Mouse (Mus musculus) cerebellum, postnatal 10 days (tissue): ENCODE measurements around the gene Cytip.

Experiments
- DNase-seq, 2 experiments: peaks; one replicate each; pipeline ENCODE4 v3.0.0; 2021; ENCODE audit warnings: mixed read lengths in 2 of 2

Gene Cytip

DNA sequence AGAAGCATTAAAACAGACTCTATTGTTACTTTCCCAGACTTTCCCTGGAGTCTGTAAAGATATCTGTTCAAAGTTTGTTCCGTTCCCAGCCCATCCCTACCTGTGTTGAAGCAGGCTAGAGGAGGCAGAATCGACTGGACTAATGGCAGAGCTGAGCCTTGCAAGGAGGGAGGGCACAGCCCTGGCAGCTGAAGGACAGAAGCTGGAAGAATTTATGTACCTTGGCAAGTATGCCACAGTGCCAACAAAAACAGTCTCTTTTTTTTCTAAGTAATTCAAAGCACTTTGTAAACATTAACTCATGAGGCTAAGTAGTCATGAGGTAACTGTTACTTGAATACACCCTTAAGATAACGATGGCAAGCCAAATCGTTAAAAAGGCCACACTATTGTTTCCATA lies at the start of gene Cytip:
Gene Cytip (minus strand): TSS at position 187 of the 400 bp plus-strand sequence.
- no peak for DNase-seq

DNA sequence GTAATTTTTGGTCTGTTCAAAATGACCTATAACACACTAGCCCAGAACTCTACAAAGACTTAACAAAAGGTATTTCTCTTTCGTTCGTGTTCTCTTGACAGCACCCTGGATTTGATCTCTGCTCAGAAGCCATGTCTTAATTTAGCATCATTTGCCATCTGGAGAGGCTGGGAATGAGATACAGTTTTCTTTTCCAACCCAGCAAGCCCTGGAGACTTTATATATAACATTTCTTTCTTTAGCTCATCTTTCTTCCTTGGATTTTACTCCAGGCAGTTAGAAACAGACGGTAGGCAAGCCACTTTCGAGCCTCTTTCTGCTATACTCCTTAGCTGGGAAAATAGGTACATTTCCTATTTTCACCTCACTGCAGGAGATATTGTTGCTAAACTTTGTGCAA lies 45.3 kb upstream of the Cytip start:
- peak; percentile 11 to 17 for DNase-seq

DNA sequence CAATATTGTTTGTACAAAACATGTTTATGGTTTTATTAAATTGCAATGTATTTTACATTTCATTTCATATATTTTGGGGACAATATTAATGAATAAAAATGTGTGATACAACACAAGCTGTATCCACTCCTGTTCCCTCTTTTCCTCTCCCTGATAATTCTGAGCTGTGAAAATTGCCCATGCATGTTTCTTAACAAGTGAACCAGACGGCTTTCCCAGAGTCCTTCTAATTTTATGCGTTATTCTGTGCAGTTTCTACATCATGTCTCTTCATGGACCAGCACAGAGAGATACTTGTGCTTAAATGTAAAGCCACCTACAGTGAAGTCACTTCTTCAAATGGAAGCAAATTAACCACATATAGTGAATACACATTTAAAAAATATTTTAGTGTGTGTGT lies 42.2 kb upstream of the Cytip start:
- DNase-seq, result no peak

DNA sequence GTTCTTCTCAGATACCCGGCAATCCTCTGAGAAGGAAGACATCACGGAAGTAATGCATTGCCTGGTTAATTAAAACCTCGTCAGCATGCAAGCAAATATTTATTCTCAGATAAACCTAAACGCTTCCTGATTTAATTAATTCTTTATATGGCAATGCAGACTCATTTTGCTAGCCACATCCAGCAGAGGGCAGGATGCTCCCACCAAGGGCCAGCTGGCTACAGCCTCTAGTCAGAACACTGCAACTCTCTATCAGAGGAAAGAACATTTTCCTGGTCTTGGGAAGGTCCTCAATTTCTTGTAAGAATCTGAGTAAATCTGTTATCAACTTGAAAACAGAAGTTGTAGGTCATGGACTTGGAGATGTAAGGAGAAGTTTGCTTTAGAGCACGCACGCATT lies 4.1 kb upstream of the Cytip start:
- peak; percentile 88 for DNase-seq

DNA sequence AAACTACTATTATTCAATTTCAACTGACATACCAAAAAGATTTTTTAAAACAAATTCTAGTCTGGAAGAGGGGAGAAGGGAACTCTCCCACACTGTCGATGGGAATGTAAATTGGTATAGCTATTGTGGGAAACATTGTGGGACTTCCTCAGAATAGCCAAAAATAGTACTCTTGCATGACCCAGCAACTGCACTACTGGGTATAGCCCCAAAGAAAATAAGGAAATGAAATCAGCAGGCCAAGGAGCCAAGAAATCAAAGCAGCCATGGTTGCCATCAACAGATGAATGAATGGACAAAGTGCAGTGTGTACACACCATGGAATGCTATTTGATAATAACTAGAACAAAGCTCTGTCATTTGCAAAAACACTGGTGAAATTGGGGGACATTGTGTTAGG lies 1.5 kb upstream of the Cytip start:
- no peak for DNase-seq

DNA sequence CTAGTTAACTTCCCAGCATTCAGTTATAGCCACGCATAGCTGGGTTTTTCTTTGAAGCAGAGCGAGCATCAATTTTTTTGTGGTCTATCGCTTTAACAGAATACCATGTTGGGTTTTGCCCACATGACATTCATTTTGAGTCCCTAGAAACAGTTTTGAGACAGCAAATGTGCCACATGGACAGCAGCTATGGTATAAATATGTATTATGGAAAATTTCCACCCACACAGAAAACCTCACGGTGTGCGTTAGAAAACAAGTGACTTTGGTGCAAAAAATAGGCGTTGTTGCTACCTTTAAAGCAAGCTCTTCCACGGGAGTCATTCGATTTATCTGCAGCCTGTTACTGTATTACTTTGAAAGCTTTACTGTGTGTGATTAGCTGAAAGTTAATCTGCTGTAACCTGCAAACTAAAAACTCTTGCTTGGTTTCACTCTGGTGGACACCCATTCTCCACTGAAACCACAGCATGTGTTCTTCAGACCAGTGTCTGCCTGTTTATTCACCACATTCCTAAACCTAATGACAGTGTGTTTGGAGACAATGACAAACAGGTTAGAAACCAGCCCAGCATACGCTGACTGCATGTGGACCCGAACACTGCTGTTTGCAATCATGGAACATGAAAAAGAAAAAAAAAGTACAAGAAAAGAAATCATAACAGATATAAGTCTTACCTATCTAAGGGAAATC lies 763 bp downstream of the Cytip start:
- DNase-seq, result no peak

DNA sequence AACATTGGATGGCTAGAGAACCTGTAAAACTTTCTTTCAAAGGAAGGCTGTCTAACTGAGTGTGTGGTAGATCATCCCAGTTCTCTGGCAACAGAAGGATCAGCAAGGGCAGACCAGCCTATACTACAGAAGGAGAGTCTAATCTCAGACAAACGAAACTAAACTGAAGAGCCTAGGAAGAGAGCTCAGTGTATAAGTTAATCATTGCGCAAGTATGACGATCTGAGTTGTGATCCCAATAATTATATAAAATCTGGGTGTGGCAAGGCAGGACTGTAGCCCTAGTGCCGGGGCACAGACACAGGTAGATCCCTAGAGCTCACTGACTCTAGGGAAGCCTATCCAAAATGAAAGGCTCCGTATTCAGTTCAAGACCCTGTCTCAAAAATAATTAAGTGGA lies 3.2 kb downstream of the Cytip start:
- no peak for DNase-seq

DNA sequence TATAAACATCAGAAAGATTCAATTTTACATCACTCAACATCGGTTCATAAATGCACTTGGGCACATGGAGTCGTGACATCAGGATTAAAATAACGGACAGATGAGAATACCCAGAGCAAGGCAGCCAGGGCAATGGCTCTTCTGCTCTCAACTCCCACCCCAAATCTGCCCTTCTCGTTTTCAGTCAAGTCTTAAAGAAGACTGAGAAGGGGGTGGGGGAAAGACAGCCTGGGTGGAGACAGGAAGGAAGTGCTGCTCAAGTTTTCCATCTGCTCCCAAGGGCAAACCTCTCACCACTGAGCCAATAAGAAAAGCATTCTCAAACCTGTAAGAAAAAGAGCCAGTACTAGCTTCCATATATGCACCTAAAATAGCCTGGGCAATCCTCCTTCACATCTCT lies 5.8 kb downstream of the Cytip start:
- DNase-seq, result no peak

DNA sequence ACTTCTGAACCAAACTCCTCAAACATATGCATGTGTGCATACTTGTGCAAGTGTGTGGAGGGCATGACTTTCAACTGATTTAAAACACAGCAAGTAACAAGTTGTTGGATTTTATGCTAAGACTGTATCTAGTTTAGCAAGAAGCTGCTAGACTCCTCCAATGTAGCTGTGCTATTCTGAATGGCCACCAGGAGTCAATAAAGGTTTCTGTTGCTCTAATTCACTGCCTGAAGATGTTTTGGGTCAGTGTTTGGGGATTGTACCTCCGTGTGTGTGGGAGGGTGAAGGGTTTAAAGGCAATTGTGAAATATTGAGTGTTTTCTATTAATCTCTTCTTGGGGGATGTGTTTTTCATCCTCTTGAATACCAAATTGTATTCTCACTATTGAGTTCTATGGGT lies 6.4 kb downstream of the Cytip start:
- DNase-seq, result no peak

DNA sequence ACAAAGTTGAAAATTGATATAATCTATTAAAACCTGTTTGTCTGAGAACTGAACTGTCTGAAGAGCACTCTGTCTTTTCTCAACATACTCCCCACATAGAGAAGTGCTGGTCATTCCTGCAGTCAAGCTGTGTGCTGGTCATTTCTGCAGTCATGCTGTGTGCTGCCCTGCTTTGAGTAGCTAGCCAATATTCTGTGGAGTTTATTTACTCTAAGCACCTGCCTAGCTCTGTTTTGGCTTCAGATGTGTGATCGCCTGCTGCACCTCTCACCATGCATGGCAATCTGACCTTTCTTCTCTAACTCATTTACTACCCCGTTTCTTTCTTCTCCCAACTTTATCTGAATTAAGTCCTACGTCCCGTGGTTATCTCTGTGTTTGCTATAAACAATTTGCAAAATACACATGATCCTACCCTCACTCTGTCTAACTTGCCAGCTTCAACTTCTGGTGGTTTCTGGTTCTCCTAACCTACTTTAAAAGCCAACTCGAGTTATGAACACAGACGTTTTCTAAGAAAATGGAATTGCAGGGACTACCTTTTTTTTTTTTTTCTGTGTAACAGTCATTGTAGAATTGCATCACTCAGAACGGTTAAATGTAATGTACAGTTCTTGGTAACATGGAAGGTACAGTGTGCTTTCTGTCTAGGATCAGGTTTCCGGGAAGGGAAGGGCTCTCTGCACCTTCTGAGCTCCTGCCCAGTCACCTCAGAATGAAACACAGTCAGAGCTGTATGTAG lies 7.9 kb downstream of the Cytip start:
- peak in 1 of 2 experiments; percentile 9 for DNase-seq

DNA sequence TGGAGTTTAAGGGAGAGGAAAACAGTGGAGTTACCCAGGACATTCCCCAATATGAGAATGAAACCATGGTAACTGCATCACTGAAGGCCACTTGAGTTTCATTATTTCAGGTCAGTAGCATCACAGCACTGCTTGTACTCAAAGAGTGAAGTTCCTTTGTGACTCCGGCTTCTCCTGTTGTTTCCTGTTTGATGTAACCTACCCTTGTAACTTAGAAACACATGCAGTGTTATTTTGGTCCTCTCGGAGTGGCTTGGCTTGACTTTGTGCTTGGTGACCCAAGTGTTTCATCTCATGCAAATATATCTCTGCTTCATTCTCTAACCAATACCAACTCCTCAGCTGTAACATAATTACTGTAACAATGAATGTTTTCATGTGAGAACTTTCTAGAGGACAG lies 11.1 kb downstream of the Cytip start:
- DNase-seq, result no peak

DNA sequence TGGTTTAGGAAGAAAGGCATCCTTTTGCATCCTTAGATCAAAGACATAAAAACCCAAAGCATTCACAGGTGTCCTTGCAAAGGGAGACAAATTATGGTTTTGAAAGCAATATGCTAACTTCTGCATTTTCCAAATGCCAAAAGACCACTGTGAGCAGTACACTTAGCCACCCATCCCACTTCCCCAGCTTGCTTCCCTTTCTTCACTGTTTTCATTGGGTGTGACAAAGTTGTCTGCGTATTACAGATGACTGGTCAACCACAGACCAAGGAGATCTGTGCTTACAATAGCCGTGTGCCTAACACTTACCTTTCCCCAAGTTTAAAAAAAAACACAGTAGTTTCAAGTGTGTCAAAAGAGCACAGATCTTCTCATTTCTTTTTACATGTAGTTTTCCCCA lies 11.7 kb downstream of the Cytip start:
- no peak for DNase-seq

DNA sequence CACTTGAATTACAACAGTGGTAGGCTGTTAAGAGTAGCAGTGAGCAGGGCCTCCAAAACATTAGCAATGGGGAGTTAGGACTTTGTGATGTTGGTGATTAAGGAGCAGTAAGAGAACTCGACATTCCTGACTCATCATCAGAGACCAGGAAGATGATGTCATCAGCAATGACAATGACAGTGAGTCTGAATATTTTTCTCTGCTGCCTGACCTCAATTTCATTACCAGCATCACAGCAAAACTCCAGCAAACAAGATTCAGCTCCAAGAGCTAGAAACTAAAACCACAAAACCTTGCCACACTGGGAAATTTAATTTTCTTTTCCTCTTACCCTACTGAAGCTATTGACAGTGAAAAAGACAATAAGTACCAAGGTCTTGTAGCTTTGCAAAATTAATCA lies 14.6 kb downstream of the Cytip start:
- no peak for DNase-seq

DNA sequence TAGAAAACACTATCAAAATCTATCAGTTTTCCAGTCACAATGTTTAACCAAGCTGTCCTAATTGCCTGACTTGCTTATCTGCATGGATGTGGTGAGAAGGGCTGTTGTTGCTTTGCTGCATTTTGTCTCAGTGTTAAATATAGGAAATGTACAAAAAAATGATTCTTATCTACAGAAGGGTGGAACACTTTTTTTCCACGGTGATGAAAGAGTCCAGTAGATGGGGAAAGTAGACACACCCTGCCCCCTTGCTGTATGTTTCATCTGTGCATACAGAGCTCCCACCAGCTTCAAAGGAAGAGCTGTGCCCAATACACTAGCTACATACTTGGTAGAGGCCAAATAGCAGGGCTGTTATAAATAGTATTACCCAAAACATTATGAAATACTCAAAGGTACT lies 16.3 kb downstream of the Cytip start:
- DNase-seq, result no peak

DNA sequence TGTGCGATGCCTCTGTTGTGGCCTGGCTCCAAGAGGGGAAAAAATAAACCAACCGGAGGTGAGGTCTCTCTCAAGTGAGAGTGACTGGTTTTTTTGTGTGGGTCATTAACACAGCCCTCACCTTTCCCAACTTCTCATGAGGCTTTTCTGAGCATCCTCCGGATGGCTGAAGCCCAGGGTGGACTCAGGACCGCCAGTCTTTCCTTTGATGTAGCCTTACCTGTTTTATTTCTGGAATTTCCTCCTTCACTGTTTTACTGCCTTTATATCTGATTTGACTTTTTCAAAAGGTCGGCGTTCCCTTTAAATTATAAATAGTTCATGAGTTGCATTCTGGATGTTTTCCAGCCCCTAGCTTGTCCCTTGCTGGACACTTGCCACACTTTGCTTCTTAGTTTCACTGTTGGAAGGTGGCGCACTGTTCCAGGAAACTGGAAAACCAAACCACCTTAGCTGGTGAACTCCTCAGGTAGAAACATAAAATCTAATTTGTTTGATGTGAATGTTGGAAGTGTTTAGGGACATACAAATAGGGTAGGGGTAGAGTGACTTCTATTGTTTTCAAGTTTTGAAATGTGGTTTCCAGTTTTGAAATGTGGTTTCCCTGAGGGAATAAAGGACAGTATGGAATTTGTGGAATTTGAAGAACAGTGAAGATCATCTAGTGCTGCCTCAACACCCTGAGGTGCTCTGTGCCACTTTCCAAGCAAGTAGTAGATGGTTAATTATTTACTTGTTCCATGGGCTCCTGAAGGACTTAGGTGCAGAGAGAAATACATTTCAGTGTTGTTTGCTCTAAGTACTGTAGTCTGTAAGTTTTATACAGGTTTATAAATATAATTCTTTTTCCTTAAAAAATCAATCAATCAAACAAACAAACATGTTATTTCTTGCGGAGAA lies 19.7 kb downstream of the Cytip start:
- peak; percentile 81 to 88 for DNase-seq

DNA sequence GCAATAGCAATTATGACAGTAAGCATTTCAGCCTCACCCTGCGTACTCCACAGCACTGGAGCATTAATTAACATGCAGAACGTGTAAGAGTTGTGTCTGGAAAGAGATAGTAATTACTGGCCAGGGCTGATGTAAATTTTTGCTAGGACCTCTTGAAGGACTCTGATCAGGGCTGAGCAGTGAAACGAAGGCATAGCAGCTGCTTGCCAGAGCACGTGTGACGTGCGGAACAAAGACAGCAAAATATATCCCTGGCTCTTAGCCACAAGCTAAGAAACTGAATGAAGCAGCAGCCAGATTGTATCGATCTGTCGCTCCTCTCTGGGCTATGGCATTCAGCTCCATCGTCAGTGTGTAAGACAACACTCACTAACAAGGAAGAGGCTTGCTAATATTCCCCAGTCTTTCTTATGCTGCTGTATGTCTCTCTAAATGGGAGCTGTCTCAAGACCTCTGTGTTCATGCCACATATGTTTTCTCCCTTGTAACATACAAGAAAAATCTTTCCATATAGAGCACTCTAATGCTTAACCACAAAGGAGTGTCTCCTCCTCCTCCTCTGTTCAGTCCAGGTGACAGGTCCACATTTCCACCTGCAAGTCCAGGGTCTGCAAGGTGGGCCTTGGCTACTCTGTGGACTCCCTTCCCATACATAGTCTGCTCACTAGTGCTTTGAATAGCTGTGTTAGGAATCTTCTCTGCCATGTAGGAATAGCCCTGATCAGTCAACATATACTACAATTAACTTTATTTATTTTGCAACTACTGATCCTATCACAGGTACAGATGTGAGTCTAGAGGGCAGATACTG lies 20.7 kb downstream of the Cytip start:
- DNase-seq, result peak; percentile 16 to 46

DNA sequence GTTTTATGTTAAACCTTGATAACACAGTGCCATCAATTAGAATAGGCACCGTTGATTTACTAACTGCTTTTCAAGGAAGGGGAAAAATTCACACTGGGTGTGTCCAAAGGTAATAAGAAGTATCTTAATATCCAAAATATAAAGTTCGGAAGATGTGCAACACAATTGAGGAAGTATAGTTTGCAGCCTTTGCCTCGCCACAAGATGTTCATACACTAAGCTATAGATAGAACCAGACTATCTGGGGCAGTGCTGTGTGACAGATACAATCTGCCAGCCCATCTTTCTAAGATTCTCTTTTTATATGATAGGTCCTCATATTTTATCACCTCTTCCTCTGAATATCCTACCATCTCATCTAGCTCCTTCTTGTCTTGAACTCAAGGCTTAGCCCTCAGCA lies 22.4 kb downstream of the Cytip start:
- no peak for DNase-seq

DNA sequence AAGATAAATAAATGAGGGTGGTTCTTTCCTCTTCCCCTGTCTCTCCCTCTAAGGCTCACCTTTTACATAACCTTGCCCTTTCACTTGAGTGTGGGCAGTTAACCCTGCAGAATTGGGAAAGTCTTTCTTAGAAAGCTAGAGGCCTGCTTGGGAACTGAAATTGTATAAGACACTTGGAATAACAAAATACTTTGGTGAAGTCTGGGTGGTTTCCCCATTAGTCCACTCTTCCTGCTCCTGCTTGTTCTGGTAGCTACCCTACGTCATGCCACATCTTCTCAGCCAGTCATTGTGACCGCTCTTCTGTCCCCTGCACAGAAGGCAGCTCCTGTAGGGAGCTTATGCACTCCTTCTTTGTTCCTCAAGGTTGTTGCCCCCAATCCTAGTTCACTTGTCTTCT lies 26.2 kb downstream of the Cytip start:
- DNase-seq, result no peak

DNA sequence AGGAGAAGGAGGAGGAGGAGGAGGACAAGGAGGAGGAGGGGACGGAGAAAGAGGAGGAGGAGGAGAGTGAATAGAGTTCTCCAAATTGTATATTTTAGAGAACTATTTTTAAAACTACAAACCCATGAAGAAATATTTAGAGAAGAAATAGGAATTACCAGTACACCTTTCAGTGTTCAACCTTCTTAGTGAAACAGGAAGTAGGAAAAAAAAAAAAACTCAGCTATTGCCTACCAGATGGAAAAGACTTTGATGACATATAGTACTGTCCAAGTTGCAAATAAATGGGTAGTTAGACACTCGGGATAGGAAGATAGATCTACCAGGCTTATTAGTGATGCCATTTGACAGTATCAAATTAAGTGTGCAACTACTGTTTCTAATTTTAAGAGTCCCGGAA lies 27.7 kb downstream of the Cytip start:
- no peak for DNase-seq

DNA sequence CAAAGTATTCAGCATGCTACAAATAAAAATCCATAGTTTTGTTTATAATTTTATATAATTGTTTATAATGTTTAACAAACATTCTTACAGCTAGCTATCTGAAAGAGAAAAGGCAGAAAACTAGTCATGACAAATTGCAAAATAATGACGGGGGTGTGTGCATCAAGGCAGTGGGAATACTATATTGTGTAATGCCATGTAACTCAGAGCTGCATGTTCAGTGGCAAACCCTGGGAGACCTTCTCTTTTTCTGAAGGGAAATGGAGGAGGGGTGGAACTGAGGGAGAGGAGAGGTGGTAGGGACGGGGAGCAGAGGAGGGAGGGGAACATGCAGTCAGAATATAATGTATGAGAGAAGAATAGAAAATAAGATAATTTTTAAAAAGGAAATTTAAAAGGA lies 28.6 kb downstream of the Cytip start:
- DNase-seq, result no peak

DNA sequence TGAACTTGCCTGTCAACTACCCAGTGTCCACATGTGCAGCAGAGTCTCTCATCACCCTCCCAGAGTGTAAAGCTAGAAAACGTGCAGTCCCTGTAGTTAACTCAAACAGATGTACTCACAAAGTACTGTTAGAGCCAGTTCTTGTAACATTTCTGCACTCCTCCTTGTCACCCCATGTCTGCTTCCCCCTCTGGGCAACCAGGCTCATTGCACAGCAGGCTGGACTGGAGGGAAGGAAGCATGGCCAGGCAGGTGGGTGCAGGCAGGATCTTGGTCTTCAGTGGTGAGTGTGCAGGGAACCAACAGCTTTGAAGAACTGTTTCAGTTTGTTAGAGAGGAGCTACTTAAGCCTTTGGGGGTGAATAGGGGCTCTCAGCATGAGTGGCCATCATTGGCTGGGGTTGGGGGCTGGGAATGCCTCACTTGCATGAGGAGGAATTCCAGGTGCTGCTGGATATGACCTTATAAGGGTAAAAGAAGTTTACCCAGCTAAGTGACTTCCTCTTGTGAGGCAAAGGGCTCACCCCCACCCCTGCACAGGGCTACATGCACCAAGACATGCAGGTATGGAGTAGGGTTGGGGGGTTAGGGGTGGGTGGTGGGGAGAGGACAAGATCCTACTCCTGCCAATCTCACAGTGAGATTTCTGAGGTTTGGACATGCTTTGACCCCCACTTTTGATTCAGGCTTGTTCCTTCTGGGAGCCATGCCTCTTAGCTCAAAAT lies 31.7 kb downstream of the Cytip start:
- DNase-seq, result no peak

DNA sequence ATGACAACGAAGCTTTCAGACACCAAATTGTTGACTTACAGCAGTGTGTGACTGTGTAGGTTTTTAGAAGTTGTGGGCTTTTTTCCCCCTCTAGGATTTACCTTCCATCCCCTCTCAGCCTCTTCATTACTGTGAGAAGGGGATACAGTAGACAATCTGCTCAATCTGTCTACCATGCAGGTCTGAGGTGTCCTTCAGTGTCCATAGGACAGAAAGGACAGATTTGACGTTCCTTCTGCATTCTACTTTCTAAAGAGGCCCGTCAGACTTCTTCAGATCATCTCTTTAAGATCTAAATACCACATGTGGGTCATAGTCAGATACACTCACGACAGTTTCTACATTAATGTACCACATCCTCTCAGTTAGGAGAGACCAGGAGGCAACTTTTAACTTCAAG lies 33.5 kb downstream of the Cytip start:
- DNase-seq, result no peak
